Mouse (Mus musculus) liver, embryonic 13.5 days (tissue): ENCODE data around the gene Zg16. TPM values are rescaled to one million over a fixed set of nuclear protein-coding genes. Genes with fewer than 3 reads are reported as not detected.
A peak's percentile ranks its signal among the peaks of the same experiment; 100 is the strongest.

Experiments
- ATAC-seq: fragments of 200-750 bp; cut with Nextera tagmentation; 2 replicates; pipeline ENCODE4 v1.8.0; 2017; ENCODE audit warnings: low read depth, mild to moderate bottlenecking, moderate number of reproducible peaks, moderate library complexity
- DNase-seq: peaks from one replicate; pipeline ENCODE4 v3.0.0; 2022
- H3K27ac ChIP-seq: fragments of 300-500 bp; sonication (generic); 2 replicates; pipeline ENCODE4 v1.5.1; 2015; ENCODE audit warnings: moderate library complexity, mild to moderate bottlenecking, inconsistent platforms
- H3K27me3 ChIP-seq: fragments of 300-500 bp; sonication (generic); 2 replicates; pipeline ENCODE4 v1.6.1; 2015; ENCODE audit warnings: mild to moderate bottlenecking, inconsistent platforms
- H3K36me3 ChIP-seq: fragments of 300-500 bp; sonication (generic); 2 replicates; pipeline ENCODE4 v1.6.1; 2015; ENCODE audit warnings: mild to moderate bottlenecking, inconsistent platforms
- H3K4me1 ChIP-seq: fragments of 300-500 bp; sonication (generic); replicated peaks from 2 replicates; pipeline ENCODE4 v1.6.1; 2015; ENCODE audit warnings: inconsistent platforms
- H3K4me2 ChIP-seq: fragments of 300-500 bp; sonication (generic); 2 replicates; pipeline ENCODE4 v1.6.1; 2015; ENCODE audit warnings: inconsistent platforms, mild to moderate bottlenecking, moderate library complexity
- H3K4me3 ChIP-seq: fragments of 300-500 bp; sonication (generic); replicated peaks from 2 replicates; pipeline ENCODE4 v1.5.1; 2015; ENCODE audit warnings: mild to moderate bottlenecking, inconsistent platforms
- H3K9ac ChIP-seq: fragments of 300-500 bp; sonication (generic); 2 replicates; pipeline ENCODE4 v1.6.1; 2015; ENCODE audit warnings: mild to moderate bottlenecking, inconsistent platforms
- H3K9me3 ChIP-seq: fragments of 300-500 bp; sonication (generic); replicated peaks from 2 replicates; pipeline ENCODE4 v1.6.1; 2016; ENCODE audit warnings: inconsistent platforms
- WGBS: fragments of 180-500 bp; shearing (Covaris S2); methylation state at CpG from one replicate; pipeline ENCODE4 v1.1.7; 2015; ENCODE audit not compliant: insufficient replicate concordance; 5-methylcytosine and 5-hydroxymethylcytosine counted together
- polyA plus RNA-seq: library from polyadenylated mRNA; unstranded; fragments of >200 nt; fragmentation: Nextera tagmentation; extraction: Ambion mirVana; gene quantifications from 2 replicates; pipeline ENCODE4 v1.2.1, GENCODE M21; 2015

The Zg16 gene
- polyA plus RNA-seq, 1 experiment from 2014 or later = not detected

DNA sequence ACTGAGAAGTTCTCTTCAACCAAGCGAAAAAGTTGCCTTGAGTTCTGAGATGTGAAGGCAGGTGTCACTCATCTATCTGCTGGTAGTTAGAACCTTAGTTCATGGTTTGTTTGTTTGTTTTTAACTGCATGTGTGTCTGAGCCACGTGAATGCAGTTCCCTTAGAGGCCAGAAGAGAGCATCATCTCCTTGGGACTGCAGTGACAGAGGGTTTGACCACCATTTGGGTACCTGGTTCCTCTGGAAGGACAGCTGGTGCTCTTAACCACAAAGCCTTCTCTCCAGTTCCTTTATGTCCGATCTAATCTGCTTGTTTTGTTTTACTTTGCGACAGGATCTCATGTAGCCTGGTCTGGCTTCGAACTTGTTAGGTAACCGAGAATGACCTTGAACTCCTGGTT, 21.6 kb downstream of the Zg16 start:
- Histone ChIP-seq H3K4me2 (no peak overlapping the region), H3K4me3 (no peak overlapping the region), H3K36me3 (no peaks in the 10 kb centered on the region), H3K27me3 (peaks cover 4% of the 10 kb centered on the region), H3K9me3 (no peaks in the 10 kb centered on the region), H3K9ac (no peak overlapping the region), H3K4me1 (no peaks in the 10 kb centered on the region), H3K27ac (no peak overlapping the region)
- DNase-seq (no peak), ATAC-seq (no peak)
- 64% methylated on average over 6 of the region's 6 CpGs for WGBS

DNA sequence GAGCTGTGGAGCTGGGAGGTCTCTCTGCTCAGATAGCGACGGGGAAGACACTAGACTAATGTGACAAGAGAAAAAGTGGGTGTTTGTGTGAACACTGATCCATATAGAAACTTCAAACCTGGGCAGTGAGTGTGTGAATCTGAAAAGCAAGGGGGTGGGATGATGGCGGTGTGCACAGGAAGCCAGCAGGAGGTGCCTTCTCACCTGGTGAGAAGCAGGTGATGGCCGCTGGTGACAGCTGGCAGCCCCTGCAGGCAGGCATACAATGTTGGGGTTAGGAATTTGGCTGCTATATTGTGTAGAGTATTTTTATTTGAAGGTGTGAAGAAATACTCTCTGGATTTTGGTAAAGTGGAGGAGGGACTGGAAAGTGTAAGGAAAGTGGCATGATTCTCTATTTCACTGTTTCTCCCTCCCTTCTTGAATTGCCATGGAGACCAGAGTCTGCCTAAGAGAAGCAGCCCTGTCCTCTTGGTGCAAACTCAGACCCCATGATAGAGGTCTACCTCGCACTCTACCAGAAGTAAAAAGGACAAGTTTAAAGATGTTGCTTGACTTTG, 32.0 kb downstream of the Zg16 start:
- no peaks in the 10 kb centered on the region for H3K36me3 ChIP-seq
- H3K9ac ChIP-seq = no peak overlapping the region
- no peak overlapping the region for H3K27ac ChIP-seq
- H3K4me2 ChIP-seq = no peak overlapping the region
- no peak overlapping the region for H3K4me3 ChIP-seq
- 57% methylated on average over 5 of the region's 5 CpGs for WGBS
- peaks cover 39% of the 10 kb centered on the region for H3K27me3 ChIP-seq
- H3K4me1 ChIP-seq = no peaks in the 10 kb centered on the region
- ATAC-seq = no peak
- DNase-seq = no peak
- no peaks in the 10 kb centered on the region for H3K9me3 ChIP-seq

DNA sequence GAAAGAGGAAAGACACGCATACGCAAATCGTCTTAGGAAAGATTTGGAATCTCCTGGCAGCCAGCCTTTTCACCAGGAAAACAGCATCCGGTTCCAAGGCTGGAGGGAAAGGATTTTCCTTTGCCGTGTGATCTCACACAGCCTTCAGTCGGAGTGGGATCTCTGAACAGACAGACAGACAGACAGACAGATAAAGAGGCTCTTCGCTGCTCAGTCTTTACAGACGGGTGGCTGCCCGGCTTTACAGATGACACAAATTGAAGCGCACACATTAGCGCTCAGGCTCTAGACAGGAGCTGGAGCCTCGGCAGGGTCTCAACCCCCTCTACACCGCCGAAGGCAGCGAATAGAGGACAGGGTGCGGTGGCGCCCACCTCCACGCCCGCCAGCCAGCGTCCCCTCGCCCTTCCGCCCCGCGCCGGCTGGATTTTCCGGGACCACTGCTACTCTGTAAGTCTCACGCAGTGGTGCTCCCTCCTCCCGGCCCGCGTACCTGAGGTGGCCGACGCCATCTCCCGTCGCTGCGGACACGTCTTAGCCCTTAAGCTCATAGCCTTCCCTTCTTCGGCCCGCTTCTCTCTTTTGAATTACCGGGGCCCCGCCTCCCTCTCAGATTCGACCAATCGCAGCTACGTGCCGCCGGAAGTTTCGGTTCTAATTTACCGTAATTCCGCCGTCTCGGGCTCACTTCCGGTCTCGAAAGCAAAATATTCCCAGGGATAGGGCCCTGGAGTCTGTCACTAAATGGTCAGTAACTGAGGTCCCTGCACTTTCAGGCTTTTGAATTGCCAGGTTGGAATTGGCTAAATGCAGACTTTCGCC, 45.1 kb downstream of the Zg16 start, which contains the start of gene Kif22:
Gene Kif22, minus strand, starts transcription at position 621 of the 822 bp plus-strand sequence.
- Histone ChIP-seq H3K27ac (peak within 1 kb of the TSS; percentile 88), H3K4me2 (peak within 1 kb of the TSS; percentile 82), H3K4me1 (peaks cover 44% of the 10 kb centered on the region), H3K36me3 (peaks cover 34% of the 10 kb centered on the region), H3K4me3 (peak within 1 kb of the TSS; percentile 91), H3K9me3 (no peaks in the 10 kb centered on the region), H3K9ac (peak within 1 kb of the TSS; percentile 95), H3K27me3 (no peaks in the 10 kb centered on the region)
- ATAC-seq (peak; percentile 91), DNase-seq (peak; percentile 84)
- under 1% methylated on average over 53 of the region's 53 CpGs for WGBS

DNA sequence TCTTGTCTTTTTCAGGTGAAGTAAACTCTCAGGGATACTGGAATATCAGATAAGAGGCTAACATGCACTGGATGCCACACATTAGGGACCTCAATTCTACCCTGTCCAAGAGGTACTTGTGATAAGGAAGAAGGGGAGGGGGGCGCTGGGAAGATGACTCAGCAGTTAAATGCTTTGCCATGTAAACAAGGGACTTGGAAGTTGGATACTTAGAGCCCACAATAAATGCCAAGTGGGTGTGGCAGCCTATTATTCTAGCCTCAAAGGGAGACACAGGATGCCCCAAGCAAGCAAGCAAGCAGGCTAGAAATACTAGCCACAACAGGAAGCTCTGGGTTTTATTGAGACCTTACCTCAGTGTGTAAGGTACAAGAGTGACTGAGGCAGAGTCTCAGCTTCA, 55.9 kb downstream of the Zg16 start:
- Histone ChIP-seq H3K4me3 (no peak overlapping the region), H3K9ac (no peak overlapping the region), H3K27ac (peak overlapping the region; percentile 54), H3K36me3 (peaks cover 86% of the 10 kb centered on the region), H3K9me3 (no peaks in the 10 kb centered on the region), H3K4me1 (peaks cover 58% of the 10 kb centered on the region), H3K4me2 (no peak overlapping the region), H3K27me3 (no peaks in the 10 kb centered on the region)
- no peak for ATAC-seq
- 29% methylated on average over 1 of the region's 1 CpGs for WGBS
- DNase-seq = no peak

DNA sequence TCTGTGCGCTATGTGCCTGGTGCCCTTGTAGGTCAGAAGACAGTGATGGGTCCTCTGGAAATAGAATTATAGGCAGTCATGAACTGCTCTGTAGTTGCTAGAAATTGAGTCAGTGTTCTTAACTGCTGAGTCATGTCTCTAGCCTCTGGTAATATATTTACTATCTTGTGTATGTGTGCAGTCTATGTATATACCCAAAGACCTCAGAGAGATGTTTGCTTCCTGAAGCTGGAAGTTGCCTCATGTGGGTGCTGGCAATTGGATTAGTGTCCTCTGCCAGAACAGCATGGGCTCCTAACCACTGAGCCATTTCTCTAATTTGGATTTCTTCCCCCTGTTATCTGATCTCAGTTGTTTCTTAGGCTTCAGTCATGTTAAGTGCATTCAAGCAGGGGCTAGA, 57.0 kb downstream of the Zg16 start:
- H3K9me3 ChIP-seq = no peaks in the 10 kb centered on the region
- DNase-seq (no peak), ATAC-seq (no peak)
- H3K4me2 ChIP-seq = no peak overlapping the region
- no peak overlapping the region for H3K4me3 ChIP-seq
- no peaks in the 10 kb centered on the region for H3K27me3 ChIP-seq
- peaks cover 81% of the 10 kb centered on the region for H3K36me3 ChIP-seq
- H3K27ac ChIP-seq = peak overlapping the region; percentile 98
- H3K9ac ChIP-seq = peak overlapping the region; percentile 14; the same call in 1 of the 2 replicates
- WGBS = 95% methylated on average over 1 of the region's 1 CpGs
- peaks cover 63% of the 10 kb centered on the region for H3K4me1 ChIP-seq

DNA sequence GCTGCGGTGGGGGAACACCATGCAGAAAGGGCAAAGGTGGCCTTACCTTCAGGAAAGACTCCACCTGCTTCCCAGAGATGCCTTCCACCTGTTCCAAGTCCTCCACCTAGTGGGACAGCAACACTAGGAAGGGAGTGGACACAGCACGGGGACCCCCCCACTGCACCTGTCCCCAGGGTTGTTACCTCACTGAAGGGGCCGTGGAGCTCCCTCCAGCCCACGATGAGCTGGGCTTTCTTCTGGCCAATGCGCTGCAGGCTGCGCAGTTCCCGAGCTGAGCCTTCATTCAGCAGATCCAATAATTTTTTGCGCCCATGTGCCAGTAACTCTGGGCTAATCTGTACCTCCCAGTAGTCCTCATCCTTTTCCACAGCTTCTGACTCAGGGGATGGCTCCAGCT, 59.2 kb downstream of the Zg16 start:
- Histone ChIP-seq H3K27ac (peak overlapping the region; percentile 98), H3K9me3 (no peaks in the 10 kb centered on the region), H3K9ac (peak overlapping the region; percentile 99), H3K4me2 (peak overlapping the region; percentile 99), H3K27me3 (no peaks in the 10 kb centered on the region), H3K4me1 (peaks cover 81% of the 10 kb centered on the region), H3K36me3 (peaks cover 81% of the 10 kb centered on the region), H3K4me3 (peak overlapping the region; percentile 97)
- ATAC-seq (no peak), DNase-seq (no peak)
- 64% methylated on average over 8 of the region's 8 CpGs for WGBS

DNA sequence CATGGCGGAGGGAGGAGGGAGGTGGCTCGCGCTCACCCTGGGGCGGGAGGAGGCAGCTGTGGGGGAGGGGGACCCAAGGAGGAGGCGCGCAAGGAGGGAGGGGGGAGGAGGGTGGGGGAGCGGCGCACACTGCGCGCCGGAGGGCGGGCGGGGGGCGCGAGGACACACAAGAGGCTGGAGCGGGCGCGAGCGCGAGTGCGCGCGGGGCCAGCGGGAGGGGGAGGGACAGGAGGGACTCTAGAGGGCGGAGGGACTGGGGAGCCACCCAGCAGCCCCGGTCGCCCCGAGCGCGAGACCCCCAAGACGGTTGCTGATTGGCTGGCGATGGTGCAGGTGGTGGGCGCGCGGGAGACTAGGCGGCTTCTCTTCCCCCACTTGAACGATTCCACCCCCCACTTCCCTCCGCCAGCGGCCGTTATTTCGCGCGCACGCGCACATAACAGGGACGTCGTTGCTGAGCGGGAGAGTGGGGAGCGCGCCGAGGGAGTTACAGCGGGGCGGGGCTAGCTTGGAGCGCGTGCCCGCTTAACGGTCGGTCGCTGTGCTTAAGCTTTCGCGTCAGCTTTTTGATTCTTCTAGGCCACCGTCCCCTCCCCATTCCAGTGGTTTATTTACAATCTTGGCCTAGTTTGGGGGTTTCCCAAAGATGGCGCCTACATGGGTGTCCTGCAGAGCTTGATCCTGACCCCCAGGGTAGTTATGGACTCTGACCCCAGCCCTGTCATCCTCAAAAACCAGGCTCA, 60.0 kb downstream of the Zg16 start, which contains the start of gene Maz:
Gene Maz, minus strand, starts transcription at position 54 of the 743 bp plus-strand sequence.
- Histone ChIP-seq H3K27ac (peak within 1 kb of the TSS; percentile 98), H3K9ac (peak within 1 kb of the TSS; percentile 99), H3K4me2 (peak within 1 kb of the TSS; percentile 99), H3K4me3 (peak within 1 kb of the TSS; percentile 97), H3K4me1 (peaks cover 81% of the 10 kb centered on the region), H3K36me3 (peaks cover 81% of the 10 kb centered on the region), H3K27me3 (no peaks in the 10 kb centered on the region), H3K9me3 (no peaks in the 10 kb centered on the region)
- ATAC-seq = peak; percentile 76
- WGBS = 1% methylated on average over 59 of the region's 63 CpGs
- peak; percentile 97 for DNase-seq

DNA sequence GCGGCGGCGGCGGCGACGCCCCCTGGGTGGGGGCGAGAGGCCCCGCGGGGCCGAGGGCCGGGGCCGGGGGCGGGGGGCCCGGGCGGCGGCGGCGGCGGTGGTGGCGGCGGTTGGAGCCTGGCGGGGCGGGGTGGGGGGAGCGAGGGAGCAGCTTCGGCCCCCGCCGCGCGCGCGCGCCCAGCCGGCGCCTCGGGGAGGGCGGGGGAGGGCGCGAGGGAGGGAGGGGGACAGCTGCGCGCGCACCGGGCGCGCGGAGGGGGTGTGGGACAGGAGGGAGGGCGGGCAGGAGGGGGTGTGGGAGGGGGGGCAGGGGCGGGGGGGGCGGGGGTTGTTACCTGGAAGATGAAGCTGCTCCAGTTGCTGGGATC, 60.5 kb downstream of the Zg16 start:
- H3K4me2 ChIP-seq = peak overlapping the region; percentile 99
- H3K4me1 ChIP-seq = peaks cover 81% of the 10 kb centered on the region
- no CpG with 5 or more reads among the region's 48 CpGs for WGBS
- peak overlapping the region; percentile 99 for H3K9ac ChIP-seq
- no peaks in the 10 kb centered on the region for H3K9me3 ChIP-seq
- DNase-seq (no peak), ATAC-seq (peak; percentile 27; the same call in 1 of the 2 replicates)
- peaks cover 81% of the 10 kb centered on the region for H3K36me3 ChIP-seq
- peak overlapping the region; percentile 98 for H3K27ac ChIP-seq
- H3K4me3 ChIP-seq = peak overlapping the region; percentile 97
- H3K27me3 ChIP-seq = no peaks in the 10 kb centered on the region

DNA sequence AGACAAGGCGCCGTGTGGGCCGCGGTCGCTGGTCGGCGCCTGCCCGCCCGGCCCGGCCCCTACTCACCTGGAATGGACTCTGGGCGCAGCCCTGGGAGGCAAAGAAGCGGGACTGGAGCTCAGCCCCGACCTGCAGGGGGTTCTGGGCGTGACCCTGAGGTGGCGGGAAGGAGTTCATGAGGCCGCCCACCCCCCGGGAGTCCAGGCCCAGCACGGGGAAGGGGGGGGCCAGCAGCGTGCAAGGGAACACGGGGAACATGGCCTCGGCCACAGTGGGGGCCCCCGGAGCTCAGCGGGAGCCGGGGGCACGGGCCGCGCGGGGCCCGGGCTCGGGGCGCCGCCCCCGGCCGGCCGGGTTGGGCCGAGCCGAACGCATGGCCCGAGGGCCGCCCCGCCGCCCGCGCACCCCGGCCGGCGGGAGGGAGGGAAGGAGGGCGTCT, 60.9 kb downstream of the Zg16 start:
- ATAC-seq = peak; percentile 38
- 1% methylated on average over 28 of the region's 48 CpGs for WGBS
- no peaks in the 10 kb centered on the region for H3K27me3 ChIP-seq
- peak overlapping the region; percentile 98 for H3K27ac ChIP-seq
- peak overlapping the region; percentile 99 for H3K4me2 ChIP-seq
- H3K4me1 ChIP-seq = peaks cover 81% of the 10 kb centered on the region
- peak; percentile 61 for DNase-seq
- peak overlapping the region; percentile 97 for H3K4me3 ChIP-seq
- H3K9ac ChIP-seq = peak overlapping the region; percentile 99
- peaks cover 77% of the 10 kb centered on the region for H3K36me3 ChIP-seq
- H3K9me3 ChIP-seq = no peaks in the 10 kb centered on the region

DNA sequence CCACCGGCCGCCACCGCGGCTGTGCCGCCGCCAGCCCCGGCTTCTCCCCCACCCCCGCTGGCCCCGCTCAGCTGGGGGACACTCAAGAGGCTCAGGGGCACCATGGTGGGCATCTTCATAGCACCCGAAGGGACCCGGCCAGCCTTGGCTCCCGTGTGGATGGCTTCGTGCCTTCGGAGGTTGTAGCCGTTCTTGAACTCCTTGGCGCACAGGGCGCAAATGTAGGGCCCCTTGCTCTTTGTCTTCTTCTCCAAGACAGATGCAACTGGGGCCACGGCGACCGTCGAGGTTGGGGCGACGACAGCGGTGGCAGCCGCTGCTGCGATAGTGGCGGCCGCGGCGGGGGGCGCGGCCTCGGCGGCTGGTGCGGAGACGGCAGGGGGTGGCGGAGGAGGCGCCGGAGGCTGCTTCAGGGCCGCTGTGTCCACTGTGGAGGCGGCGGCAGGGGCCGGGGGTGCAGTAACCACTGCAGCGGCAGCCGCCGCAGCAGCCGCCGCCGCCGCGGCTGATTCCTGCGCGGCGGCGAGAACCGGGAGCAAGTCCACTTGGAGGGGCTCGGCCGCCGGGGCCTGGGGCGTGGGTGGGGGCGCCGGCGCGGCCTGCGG, 61.5 kb downstream of the Zg16 start:
- Histone ChIP-seq H3K36me3 (peaks cover 72% of the 10 kb centered on the region), H3K27ac (peak overlapping the region; percentile 98), H3K4me3 (peak overlapping the region; percentile 97), H3K4me2 (peak overlapping the region; percentile 99), H3K4me1 (peaks cover 81% of the 10 kb centered on the region), H3K9ac (peak overlapping the region; percentile 99), H3K9me3 (no peaks in the 10 kb centered on the region), H3K27me3 (no peaks in the 10 kb centered on the region)
- DNase-seq = peak; percentile 44
- 1% methylated on average over 63 of the region's 65 CpGs for WGBS
- no peak for ATAC-seq
